Mouse (Mus musculus) liver, embryonic 14.5 days (tissue): ENCODE results near the gene Msantd2.

Experiments used
- CTCF ChIP-seq: IDR thresholded peaks from 2 replicates; pipeline ENCODE4 v1.5.1; 2016; ENCODE audit warnings: antibody characterized with exemption, low read depth, control low read depth
- EP300 ChIP-seq: IDR thresholded peaks from 2 replicates; pipeline ENCODE4 v1.6.1; 2016; ENCODE audit warnings: antibody characterized with exemption, low read depth

DNA sequence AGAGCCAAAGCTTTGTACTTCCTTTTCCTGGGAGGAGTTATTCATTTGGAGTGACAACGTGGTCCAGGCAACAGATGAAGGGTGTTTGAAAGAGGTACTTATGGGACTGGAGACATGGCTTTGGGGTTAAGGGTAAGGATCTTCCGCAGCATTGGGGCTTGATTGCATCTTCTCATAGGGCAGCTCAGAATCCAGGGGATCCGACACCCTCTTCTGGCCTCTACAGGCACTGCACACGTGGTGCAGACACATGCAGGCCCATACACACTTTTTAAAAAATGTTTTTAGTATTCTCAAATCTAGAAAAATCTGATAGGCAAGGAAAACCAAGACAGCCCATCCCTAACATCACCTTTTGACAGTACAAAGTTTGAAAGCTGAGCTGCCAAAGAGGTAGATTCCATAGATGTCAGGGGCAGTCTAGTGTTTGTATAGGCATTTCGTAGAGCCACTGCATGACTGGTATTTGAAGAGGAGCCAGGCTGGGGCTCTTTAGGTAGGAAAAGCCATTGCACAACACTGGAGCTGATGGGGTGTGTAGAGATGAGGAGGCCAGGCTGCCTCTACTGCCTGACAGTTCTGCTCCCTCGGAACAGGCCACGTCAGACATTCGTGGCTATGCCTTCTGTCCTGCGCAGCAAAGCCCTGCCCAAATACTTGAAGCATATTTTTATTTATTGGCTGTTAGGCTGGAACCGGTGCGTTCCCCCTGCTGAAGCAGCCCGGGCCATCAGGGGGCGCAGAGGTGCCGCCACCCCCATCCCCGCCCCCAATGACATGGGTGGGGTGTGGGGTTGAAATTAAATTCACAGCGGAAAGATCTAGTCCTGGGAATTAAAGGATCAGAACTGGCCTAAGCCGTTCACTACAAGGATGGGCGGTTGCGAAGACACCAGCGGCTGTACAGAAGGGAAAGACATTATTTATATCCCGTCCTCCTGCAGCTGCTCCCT, 37.6 kb downstream of the Msantd2 start:
- TF ChIP-seq CTCF (peak; percentile 49), EP300 (no peak)
